Mouse (Mus musculus) layer of hippocampus, postnatal 25 days (tissue): Measurements from ENCODE around the gene Hpse2. TPM values are rescaled to one million over a fixed set of nuclear protein-coding genes. Genes with fewer than 3 reads are reported as not detected.
"Not testable (repeated sequence)": the region's sequence is repeated elsewhere in the genome, so short reads cannot be mapped to it uniquely, and the experiment has no call there.

Experiments
- DNase-seq, 2 experiments: peaks; one replicate each; pipeline ENCODE4 v3.0.0; 2022; ENCODE audit warnings: mixed read lengths in 2 of 2, low spot score in 1 of 2; ENCODE audit errors: extremely low spot score in 1 of 2
- total RNA-seq, 2 experiments: library from RNA; stranded (reverse); gene quantifications; 2 replicates each; pipeline ENCODE4 v1.2.3; 2021

The Hpse2 gene
- under 1 TPM; 0.25 to 0.28 TPM for total RNA-seq

DNA sequence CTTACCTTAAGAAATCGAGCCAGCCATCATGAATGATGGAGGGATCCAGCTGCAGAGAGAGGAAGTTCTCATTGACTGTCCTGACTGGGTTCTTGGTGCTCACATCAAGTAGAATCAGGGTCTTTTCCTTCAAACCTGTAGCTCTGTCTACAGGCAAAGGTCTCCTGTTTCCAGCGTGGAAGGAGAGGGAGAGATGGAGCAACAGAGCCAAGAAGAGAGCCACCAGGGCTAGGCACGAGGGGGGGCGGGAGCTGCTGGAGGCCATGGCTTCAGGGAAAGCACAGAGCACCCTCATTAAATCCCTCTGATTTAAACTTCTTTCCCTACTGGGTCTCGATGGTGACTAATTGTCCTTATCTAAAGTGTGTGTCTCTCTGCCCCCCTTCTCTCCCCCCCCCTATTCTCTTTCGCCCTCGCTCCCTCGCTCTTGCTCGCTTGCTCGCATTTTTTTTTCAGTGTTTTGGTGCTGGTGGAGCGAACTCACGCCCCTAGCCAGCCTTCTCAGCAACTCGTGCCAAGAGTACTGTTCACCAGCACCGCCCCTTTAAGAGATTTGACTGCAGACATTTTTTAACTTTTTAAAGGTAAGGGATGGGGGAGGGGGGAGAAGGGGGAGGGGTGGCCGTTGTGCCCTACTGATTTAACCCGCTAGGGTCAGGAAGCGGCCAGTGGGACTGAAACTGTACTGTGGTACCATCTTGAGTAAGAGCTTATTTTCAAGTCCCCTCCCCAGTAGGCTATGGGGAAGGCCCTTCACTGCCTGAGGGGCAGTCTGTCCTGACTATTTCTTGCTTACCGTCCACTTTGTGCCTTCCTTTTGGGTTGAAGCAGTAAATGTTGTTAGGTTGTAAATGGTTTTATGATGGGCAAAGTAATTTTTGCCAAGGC lies at the start of gene Hpse2:
Gene Hpse2 (minus strand): TSS at position 339 of the 888 bp plus-strand sequence.
- DNase-seq, result no peak

DNA sequence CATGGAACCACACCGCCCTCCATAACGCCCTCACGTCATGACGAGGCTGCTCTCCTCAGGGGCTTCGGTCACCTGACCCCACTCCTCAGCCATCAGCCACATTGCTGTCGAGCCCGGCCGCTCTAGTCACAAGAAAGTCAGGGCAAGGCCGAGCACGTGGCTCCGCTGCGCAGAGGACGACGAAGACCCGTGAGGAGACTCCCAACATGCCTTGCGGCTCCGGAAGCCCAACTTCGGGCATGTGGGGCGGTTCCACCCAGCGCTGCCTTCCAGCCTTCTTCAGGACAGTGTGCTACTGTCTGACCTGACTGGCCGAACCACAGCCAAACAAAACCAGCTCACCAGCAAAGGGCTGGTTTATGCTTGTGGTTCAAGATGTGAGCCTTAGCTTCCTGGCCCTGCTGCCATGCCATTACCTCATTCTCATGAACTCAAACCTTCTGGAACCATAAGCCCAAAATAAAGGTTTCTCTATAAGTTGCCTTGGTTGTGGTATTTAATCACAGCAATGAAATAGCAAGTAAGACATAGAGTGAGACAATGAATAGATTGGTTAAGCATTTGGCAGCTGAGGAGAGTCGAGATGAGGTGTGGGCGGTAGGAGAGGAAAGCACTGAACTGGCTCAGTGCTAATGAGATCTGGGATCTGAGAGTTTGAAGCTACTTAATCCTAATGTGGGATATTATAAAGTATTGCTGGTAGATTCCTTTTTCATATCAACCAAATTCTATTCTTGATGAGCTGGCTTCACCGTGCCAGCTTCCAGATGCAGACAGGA lies 39.5 kb upstream of the Hpse2 start:
- no peak for DNase-seq

DNA sequence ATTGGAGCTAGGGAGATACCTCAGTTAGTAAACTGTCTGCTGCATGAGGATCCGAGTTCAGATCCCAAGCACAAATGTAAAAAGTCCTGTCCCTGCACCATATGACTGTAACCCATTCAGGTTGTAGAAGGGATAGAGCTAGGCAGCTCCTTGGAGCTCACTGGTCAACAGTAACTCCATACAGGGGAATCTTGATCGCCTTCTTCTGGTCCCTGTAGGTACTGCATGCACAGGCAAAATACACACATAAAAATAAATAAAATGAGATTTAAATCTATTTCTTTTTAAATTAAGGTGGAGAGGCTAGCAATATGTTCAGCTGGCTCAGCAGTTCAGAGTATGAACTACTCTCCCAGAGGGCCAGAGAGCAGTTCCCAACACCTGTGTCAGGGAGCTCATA lies 35.9 kb upstream of the Hpse2 start:
- no peak for DNase-seq

DNA sequence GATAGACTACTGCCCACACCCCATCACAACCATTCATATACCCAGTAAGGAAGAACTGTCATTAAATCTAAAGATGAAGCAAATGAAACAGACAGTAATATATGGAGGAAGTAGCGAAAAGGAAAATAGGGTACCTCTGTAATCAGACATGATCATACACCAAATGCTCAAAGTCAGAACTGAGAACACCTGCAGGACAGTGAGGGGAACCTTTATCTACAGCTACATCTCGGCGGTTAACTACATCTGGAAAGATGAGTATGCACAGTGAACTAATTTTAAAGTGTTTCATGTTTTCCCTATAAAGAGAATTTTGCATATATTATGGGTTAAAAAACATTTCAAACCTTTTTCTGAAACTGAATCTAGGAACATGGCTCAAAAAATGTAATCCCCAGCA lies 32.4 kb upstream of the Hpse2 start:
- DNase-seq, result no peak

DNA sequence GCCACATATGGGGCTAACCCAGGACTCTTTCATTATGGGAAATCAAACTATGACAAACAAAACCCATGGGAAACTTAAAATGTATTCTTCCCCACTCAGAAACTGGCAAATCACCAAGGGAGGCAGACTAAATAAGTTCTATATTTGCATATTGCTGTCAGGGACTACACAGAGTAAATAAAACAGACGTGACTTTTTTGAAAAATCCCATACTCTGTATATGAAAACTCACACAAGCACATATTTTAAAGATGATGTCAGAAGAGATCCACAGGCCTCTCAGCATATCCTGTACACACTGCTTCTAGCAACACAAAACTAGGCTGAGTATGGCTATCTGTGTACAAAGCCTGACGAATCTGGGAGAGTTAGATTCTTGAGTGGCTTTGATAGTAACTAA lies 27.4 kb upstream of the Hpse2 start:
- DNase-seq, result no peak

DNA sequence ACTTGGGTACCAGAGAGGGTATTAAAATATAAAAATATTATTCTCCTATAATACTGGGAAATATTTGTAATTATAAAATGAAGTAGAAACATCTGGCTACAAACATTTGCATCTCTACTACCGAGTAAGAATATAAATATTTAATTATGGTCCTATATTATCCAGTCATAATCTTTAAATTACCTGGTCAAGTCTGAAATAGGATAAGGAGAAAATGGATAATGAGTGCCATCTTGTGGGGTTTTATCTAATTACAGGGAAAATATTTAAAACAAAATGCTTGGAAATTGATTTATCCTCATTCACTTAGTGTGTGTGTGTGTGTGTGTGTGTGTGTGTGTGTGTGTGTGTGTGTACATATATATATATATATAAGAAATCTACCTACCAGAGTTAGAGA lies 19.0 kb upstream of the Hpse2 start:
- no peak for DNase-seq

DNA sequence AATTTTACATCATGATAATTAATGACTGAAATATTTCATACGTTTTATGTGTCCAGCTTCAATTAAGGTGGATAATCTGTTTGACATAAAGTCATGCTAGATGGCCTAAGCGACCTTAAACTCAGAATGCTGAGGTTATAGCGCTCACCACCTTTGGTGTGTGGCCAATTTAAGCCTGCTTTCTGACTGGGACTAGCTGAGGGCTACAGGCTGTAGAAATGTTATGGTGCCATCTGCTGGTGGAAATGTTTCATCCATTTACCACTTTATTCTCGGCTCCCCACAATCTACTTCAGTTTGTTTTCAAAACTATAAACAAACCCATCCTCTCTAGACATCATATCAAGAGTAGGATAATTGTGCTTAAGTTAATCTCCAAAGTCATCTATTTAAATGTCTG lies 8.2 kb upstream of the Hpse2 start:
- DNase-seq, result peak in 1 of 2 experiments; percentile 55

DNA sequence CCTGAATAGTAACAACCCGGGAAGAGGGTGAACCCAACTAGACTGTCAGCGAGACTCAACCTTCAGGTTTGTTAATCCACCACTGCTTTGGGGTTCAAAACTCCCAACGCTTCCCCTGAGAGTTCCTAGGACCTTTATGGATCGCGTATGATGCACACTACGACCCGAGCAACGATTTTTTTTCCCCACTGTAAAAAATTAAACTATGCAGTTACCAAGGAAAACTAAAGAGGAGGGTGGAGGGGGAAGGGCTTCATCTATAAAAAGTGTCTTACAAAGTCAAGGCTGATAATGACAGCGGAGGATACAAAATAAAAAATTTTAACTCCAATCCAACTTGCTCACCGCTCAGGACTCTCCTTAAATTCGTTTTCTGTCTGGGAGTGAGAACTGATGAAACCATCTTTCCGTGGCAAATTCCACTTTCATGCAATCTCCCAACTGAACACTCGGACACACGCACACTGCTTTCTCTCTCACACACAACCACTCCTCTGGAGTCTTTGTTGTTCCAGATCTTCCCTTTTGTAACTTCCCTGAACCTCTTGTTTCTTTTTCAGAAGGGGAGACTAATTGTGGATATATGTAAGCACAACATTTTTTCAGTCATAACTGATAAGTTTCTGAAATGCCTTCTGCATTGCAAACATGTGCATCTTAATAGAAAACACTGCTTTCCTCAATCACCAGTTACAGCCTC lies 934 bp downstream of the Hpse2 start:
- no peak for DNase-seq

DNA sequence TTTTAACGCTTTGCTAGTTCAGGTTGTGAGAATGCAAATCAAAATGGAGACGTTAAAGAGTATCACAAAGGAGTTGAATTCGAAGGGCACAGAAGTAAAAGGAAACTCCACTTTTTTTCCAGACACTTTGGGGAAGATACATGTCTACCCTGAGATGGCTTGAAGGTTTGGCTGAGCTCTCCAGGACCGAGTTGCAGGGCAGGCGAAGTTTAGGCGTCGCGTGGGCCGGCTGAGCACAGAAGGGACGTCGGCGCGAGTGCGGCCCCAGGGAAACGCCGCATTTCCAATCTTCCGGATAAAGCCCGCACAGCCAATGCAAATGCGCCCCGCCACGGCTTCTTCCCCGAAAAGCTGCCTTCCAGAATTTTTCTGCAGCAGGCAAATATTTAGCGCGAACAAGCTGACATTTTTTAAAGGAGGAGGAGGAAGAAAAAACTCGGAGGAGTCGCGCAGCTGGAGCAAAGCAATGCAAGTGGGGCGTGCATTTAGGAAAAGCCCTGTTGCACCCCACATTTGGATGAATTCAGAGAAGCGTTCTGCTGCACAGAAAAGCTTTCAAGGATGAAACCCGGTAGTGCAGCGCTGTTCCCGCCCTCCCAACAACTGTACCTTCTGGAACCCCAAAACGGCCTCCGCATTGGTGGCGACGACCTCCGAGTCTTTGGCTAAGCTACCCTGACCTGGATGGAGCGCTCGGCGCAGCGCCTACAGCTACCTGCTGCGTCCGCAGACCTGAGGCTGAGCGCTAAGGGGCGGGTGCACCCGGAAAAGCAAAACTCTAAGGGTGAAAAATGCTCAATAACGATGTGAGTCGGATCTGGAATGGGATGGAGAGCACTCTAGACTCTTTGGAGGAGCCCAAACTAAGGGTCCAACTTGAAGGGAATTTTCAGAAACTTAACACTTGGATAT lies 1.9 kb downstream of the Hpse2 start:
- peak in 1 of 2 experiments; percentile 7 for DNase-seq

DNA sequence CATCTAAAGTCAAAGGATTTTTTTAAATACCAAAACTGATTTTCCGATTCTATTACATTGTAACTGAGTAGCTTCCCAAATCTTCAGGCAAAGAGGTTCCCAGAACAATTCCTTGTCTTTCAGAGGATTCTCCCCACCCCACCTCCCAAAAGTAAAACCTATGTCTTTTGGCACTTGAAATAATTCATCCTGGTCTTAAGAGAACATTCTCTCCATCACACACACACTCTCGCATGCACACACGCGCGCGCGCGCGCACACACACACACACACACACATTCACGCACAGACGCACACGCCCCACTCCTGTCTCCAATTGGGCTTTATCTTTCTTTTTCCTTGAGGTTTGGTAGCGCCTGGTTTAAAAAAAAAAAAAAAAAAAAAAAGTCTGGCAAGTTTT lies 2.7 kb downstream of the Hpse2 start:
- no peak for DNase-seq

DNA sequence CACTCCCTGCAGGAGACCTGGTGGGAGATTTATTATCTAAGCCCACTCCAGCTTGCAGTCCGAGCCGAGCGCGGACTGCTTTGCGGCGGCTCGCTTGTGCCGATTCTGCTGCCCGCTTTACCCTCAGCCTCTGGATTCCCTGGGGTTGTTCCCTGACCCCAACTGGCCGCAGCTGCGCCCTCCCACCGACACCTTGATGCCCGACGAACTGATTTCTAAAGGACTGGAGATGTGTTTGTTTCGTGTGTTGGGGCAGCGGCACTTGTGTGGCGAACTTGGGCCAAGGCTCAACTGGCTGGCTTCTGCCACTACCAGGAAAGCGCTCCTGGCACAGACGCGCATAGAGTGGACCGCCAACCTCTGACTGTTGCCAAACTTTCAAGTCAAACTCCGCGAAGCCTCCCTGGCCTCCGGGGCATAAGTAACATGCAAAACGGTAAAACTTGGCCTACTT lies 3.1 kb downstream of the Hpse2 start:
- no peak for DNase-seq

DNA sequence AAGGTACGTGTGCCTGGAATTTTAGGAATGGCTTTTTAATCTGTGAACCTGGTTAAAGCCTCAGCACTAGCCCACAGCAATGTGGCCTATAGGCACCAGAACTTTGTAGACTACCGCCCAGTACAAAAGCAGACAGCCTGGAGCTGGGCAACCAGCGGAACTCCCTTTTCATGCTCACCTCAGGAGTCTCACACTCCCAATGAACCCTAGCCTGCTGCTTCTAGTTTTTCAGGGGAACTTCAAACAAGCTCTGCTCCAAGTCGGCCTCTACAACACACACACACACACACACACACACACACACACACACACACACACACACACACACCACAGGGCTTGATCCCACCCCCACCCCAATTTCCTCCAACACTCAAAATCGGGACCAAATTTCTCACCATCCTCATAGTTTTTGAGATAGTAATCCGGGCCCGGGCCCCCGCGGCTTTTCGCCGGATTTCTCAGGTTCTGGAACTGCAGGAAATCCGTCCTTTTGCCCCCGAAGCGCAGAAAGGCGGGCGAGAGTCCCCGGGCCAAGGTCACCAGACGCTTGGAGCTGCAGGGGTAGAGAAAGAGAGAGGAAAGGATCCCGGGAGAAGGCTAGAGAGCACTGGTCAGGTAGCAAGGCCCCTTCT lies 3.7 kb downstream of the Hpse2 start:
- DNase-seq, result no peak

DNA sequence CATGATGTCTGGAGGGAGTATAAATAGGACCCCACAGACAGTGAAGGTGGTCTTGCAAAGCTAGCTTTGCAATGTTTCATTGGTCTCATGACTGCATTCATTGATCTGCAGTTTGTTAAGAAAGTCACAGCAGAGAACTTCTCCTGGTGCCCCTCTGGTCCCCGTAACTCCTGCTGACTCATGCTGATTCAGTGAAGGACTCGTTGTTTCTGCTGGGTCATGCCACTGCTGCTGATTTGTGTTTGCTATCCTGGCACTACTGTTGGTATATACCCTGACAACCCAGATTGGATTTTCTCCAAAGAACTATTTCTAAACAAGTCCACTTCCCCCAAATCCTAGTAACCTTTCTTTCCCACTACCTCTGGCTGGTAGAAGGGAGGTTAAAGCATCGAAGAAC lies 29.3 kb downstream of the Hpse2 start:
- DNase-seq, result no peak

DNA sequence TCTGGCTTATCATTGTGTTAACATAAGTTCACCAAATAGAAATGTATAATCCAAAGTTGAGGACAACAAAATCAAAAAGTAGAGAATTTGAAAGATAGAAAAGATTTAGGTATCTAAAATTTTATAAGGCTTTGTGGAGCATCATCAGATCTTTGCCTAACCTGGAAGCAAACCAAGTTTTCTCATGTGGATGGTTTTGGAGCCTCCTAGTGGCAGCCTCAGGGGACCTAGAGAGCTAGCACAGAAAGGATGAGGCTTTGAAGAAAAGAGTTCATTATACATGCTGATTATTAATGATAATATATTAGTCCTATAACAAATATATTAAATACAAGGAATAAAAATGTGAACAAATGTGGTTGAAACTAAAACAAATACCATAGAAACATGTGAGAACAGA lies 77.0 kb downstream of the Hpse2 start:
- DNase-seq, result peak in 1 of 2 experiments; percentile 45

DNA sequence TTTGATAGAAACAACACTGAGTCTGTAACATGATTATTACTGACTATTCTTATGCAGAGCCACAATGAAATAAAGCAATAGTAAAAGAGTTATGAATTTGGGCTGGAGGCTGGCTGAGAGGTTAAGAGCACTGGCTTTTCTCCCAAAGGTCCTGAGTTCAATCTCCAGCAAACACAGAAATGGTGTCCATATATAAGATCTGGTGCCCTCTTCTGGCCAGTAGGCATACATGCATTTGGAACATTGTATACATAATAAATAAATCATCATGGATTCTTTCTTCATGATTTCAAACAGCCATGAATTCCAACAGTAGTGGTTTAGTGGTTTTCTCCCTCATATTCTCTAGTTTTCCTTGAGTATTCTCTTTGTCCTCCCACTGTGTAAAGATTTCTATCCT lies 81.4 kb downstream of the Hpse2 start:
- DNase-seq, result no peak

DNA sequence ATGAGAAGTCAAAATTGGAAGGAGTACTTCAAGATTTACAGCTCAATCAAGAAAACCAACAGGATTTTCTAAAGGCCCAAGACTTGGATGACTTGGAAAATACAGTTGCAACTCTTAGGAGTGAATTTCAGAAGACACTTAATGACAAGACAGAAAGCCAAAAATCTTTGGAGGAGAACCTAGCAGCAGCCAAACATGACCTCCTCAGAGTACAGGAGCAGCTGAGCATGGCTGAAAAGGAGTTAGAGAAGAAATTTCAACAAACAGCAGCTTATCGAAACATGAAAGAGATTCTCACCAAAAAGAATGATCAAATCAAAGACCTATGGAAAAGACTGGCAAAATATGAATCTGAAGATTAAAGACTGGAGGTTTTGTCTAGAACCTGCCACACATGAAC lies 106.8 kb downstream of the Hpse2 start:
- not testable (repeated sequence) for DNase-seq

DNA sequence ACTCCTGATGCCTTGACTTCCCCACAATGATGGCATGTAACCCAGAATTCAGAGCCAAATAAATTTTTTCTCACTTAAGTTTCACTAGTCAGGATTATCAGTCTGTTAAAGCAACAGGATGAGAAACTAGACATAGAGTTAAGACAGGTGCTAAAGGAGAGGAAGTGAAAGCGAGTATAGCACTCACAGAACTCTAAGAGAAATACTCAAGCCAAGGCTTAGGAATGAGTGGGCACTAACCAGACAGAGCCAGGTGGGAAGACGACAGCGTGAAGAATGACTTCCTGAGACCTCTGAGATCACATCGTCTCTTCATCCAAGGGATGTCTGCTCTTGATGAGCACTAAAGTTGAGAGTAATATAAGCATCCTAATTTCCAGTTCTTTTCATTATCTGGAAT lies 144.2 kb downstream of the Hpse2 start:
- no peak for DNase-seq

DNA sequence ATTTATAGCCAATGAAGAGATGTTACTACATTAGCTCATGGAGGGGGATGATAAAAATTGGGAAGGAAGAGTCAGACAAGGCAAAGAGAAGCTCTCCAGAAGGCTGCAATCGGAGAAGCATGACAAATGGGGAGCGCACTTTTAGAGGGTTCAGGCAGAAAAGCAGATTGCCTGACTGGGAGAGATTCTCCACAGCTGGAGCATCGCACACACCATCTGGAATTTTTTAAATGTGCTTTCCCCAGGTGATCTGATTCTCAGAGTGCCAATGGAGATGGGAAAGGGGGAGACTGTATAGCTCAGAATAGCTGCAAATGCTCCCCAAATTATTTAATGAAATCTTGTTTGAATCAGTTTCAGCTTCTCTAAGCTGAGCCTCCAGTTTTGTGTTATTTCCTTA lies 156.4 kb downstream of the Hpse2 start:
- no peak for DNase-seq

DNA sequence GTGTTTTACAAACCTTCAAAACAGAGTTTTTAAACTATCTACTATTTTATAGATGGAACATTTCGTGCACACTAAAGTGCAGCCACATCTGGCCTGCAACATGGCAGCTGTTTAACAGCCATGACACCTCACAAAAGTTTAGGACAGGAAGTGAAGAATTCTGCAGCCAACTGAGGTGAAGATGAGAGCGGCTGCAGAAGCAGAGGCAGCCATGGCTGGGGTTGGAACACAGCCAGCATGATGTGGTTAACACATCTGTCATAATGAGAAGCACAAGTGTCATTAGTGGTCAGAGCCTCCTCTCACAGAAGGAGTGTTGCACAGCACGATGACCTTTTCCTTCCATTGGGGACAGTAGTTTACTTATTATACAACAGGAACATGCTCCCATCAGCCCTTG lies 194.6 kb downstream of the Hpse2 start:
- no peak for DNase-seq
